Mouse (Mus musculus) hindbrain, embryonic 12.5 days (tissue): ENCODE data around the gene Gm11634. TPM values are rescaled to one million over a fixed set of nuclear protein-coding genes. Genes with fewer than 3 reads are reported as not detected.
A peak's percentile ranks its signal among the peaks of the same experiment; 100 is the strongest.
"Not testable (repeated sequence)": the region's sequence is repeated elsewhere in the genome, so short reads cannot be mapped to it uniquely, and the experiment has no call there.

Experiments used
- ATAC-seq: fragments of 200-750 bp; cut with Nextera tagmentation; 2 replicates; pipeline ENCODE4 v1.8.0; 2017; ENCODE audit warnings: moderate TSS enrichment; ENCODE audit not compliant: low FRiP score
- H3K27ac ChIP-seq: fragments of 300-500 bp; sonication (generic); 2 replicates; pipeline ENCODE4 v1.5.1; 2016; ENCODE audit warnings: mild to moderate bottlenecking
- H3K27me3 ChIP-seq: fragments of 300-500 bp; sonication (generic); 2 replicates; pipeline ENCODE4 v1.6.1; 2016; ENCODE audit warnings: mild to moderate bottlenecking
- H3K36me3 ChIP-seq: fragments of 300-500 bp; sonication (generic); 2 replicates; pipeline ENCODE4 v1.6.1; 2016; ENCODE audit warnings: mild to moderate bottlenecking
- H3K4me1 ChIP-seq: fragments of 300-500 bp; sonication (generic); 2 replicates; pipeline ENCODE4 v1.6.1; 2016
- H3K4me2 ChIP-seq: fragments of 300-500 bp; sonication (generic); replicated peaks from 2 replicates; pipeline ENCODE4 v1.6.1; 2016; ENCODE audit warnings: mild to moderate bottlenecking
- H3K4me3 ChIP-seq: fragments of 300-500 bp; sonication (generic); 2 replicates; pipeline ENCODE4 v1.5.1; 2016; ENCODE audit warnings: mild to moderate bottlenecking
- H3K9ac ChIP-seq: fragments of 300-500 bp; sonication (generic); 2 replicates; pipeline ENCODE4 v1.6.1; 2016; ENCODE audit warnings: mild to moderate bottlenecking, moderate library complexity
- H3K9me3 ChIP-seq: fragments of 300-500 bp; sonication (generic); replicated peaks from 2 replicates; pipeline ENCODE4 v1.6.1; 2016; ENCODE audit warnings: mild to moderate bottlenecking
- WGBS: fragments of 180-500 bp; shearing (Covaris S2); methylation state at CpG from one replicate; pipeline ENCODE4 v1.1.7; 2016; 5-methylcytosine and 5-hydroxymethylcytosine counted together
- polyA plus RNA-seq: library from polyadenylated mRNA; unstranded; fragments of >200 nt; fragmentation: Nextera tagmentation; extraction: Ambion mirVana; gene quantifications from 2 replicates; pipeline ENCODE4 v1.2.1, GENCODE M21; 2016

Gene Gm11634
- polyA plus RNA-seq, 1 experiment from 2014 or later: not detected

DNA sequence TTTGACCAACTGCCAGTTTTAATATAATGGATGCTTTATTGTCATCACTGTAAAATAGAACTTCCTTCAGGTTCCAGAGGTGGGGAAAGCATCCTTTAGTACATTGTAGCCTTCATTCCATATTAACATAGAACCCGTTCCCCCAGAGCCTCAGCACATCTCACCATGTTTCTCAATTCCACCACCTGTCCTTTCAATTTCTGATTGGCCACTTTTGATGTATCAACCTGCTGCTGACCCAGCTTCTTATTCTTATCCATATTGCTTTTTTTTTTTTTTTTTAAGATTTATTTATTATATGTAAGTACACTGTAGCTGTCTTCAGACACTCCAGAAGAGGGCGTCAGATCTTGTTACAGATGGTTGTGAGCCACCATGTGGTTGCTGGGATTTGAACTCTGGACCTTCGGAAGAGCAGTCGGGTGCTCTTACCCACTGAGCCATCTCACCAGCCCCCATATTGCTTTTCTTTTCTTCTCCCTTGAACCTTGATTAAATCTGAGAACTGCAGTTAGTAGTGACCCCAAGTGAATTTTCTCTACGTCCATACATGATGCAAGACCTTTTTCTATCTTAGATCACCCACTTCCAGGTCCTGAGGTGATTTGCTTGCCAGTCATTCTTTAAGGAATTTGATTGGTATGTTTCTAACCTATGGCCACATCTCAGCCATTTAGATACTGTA lies 29.8 kb upstream of the Gm11634 start:
- Histone ChIP-seq H3K4me3 (0 out of 2 replicates have a peak overlapping the region, but pooled peaks have one; percentile 58), H3K4me2 (peak overlapping the region; percentile 92)
- not testable (repeated sequence) for H3K36me3 ChIP-seq, H3K4me1 ChIP-seq, H3K9ac ChIP-seq, H3K27ac ChIP-seq, ATAC-seq, H3K9me3 ChIP-seq, H3K27me3 ChIP-seq
- WGBS: 72% methylated on average over 4 of the region's 5 CpGs

DNA sequence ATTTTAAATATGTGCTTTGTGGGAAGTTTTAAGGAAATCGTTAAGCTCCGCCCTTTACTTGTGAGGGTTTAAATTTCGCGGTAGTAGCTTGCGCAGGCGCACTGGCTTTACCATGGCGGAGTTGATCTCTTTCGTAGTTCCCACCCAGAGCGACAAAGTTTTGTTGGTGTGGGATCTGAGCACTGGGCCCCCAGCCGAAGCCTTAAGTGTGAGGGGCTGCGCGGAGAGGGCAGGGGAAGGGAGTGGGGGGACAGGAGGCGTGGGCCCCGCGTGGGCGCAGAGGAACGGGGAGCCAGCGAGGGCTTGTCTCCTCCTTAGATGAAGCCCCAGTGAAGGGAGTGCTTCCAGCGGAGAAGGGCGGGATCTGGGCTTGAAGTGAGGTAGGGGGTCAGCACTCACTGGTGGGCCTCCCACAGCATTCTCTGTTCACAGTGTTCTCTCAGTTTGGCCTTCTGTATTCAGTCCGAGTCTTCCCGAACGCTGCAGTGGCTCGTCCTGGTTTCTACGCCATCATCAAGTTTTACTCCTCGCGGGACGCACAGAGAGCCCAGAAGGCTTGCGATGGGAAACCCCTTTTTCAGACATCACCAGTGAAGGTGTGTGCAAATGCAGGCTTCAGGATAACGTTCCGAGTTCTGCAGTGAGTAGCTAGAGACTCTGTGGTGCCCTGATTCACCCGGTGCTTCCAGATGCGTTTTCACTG lies 29.0 kb upstream of the Gm11634 start:
- Histone ChIP-seq H3K36me3 (no peaks in the 10 kb centered on the region), H3K4me3 (peak overlapping the region; percentile 58), H3K4me1 (peaks cover 7% of the 10 kb centered on the region), H3K4me2 (peak overlapping the region; percentile 92), H3K27ac (peak overlapping the region; percentile 96), H3K9me3 (no peaks in the 10 kb centered on the region), H3K27me3 (no peaks in the 10 kb centered on the region), H3K9ac (peak overlapping the region; percentile 74)
- under 1% methylated on average over 32 of the region's 33 CpGs for WGBS
- ATAC-seq: peak; percentile 64

DNA sequence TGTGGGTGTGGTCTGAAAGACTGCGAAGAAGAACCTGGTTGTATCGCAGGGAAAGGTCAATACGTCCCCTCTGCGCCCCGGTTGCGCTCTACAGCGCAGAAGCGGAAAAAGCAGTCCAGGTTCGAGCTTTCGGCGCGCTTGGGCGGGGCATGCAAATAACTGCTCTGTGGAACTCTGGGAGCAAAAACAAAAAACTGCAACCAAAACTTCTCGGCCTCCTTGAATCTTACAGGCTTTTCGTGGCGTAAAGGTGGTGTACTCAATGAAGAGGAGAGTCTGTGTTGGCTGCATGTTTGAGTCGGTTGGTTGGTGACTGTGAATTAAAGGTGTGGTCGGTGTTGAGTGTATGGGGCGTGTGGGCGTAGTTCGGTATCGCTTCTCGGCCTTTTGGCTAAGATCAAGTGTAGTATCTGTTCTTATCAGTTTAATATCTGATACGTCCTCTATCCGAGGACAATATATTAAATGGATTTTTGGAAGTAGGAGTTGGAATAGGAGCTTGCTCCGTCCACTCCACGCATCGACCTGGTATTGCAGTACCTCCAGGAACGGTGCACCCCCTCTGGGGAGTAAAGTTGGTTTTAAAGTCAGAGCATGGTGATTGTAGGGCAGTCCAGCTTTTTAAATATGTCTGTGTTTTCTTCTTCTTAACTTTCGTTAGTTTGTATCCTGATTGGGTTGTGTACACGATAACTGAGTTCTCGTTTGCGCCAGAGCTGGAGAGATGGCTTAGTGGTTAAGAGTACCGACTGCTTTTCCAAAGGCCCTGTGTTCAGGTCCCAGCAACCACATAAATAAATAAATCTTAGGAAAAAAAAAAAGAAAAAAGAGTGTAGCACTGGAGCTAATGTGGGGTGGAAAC lies 28.2 kb upstream of the Gm11634 start, which contains the start of gene Rdm1:
TSS of gene Rdm1 (plus strand) at position 201 of the 862 bp plus-strand sequence.
- Histone ChIP-seq H3K4me2 (peak within 1 kb of the TSS; percentile 92), H3K4me3 (peak within 1 kb of the TSS; percentile 58), H3K27me3 (no peaks in the 10 kb centered on the region), H3K36me3 (no peaks in the 10 kb centered on the region), H3K27ac (peak within 1 kb of the TSS; percentile 96), H3K4me1 (peaks cover 7% of the 10 kb centered on the region), H3K9ac (peak within 1 kb of the TSS; percentile 74), H3K9me3 (no peaks in the 10 kb centered on the region)
- under 1% methylated on average over 34 of the region's 34 CpGs for WGBS
- peak; percentile 93 for ATAC-seq

DNA sequence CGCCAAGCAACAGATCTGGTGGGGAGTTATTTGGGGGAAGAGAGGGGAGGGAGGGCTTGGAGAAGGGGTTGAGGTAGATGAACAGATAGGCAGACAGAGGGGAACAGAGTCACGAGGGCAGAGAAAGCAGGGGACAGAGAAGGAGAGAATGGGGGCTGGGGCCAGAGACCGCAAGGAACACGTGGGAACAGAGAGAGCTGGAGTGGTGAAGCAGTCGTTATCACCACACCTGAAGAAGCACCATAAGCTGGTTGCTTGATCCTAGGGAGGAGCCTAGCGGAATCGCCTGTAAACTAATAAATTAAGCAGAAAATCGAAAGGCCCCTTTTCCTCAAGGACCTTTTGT lies 27.6 kb upstream of the Gm11634 start:
- H3K4me1 ChIP-seq: peaks cover 7% of the 10 kb centered on the region
- WGBS: 5% methylated on average over 8 of the region's 8 CpGs
- H3K36me3 ChIP-seq: no peaks in the 10 kb centered on the region
- peak overlapping the region; percentile 32 for H3K4me3 ChIP-seq
- H3K27ac ChIP-seq: peak overlapping the region; percentile 93
- no peaks in the 10 kb centered on the region for H3K9me3 ChIP-seq
- H3K27me3 ChIP-seq: no peaks in the 10 kb centered on the region
- ATAC-seq: peak; percentile 12
- H3K4me2 ChIP-seq: peak overlapping the region; percentile 92
- peak overlapping the region; percentile 53 for H3K9ac ChIP-seq

DNA sequence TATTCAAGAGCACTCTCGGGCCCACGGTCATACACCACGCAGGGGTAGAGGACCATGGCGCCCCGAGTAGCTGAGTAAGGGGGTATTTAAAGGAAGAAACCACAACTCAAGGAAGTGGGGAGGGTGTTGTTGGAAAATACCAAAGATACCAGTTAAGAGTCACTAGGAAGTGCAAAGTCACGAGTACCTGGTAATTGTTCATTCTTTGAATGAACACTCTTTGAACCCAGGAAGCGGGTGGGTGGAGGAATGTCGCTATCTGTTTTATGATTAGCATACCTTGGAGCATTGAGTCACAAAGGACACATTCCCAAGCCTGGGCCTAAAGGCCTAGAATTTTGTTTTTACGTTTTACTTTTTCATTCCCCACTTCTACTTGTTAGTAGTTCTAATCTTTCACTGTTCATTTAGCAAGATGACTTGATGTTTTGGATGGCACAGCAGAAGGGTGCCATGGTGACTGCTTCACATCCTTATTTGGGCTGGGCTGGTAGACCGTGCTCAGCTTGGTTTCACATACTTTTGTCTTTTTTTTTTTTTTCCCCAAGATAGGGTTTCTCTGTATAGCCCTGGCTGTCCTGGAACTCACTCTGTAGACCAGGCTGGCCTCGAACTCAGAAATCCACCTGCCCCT lies 21.1 kb upstream of the Gm11634 start:
- H3K4me3 ChIP-seq, H3K27me3 ChIP-seq, ATAC-seq, H3K9ac ChIP-seq, H3K36me3 ChIP-seq, H3K4me2 ChIP-seq, H3K9me3 ChIP-seq, H3K27ac ChIP-seq: not testable (repeated sequence)
- peaks cover 21% of the 10 kb centered on the region for H3K4me1 ChIP-seq
- 86% methylated on average over 11 of the region's 11 CpGs for WGBS

DNA sequence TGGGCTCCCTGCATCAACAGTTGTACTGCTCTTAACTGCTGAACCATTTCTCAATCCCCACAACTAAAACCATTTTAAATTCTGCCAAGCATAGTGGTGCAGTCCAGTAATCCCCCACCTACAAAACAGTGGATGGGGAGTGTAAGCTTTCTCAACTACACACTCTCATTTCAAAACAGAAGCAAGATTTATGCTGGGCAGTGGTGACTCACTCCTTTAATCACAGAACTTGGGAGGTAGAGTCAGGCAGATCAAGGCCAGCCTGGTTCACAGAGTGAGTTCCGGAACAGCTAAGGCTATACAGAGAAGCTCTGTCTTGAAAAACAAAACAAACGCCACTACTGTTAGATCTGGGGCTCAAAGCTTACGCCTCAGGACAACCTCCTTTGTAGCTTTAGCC lies 19.5 kb upstream of the Gm11634 start:
- 81% methylated on average over 3 of the region's 3 CpGs for WGBS
- Histone ChIP-seq H3K36me3 (no peaks in the 10 kb centered on the region), H3K9me3 (no peaks in the 10 kb centered on the region), H3K9ac (no peak overlapping the region; the same call in 1 of the 2 replicates), H3K27ac (no peak overlapping the region), H3K4me2 (peak overlapping the region; percentile 36; the same call in 1 of the 2 replicates), H3K4me1 (peaks cover 21% of the 10 kb centered on the region), H3K4me3 (no peak overlapping the region), H3K27me3 (no peaks in the 10 kb centered on the region)
- no peak for ATAC-seq

- Histone ChIP-seq H3K4me1 (peaks cover 21% of the 10 kb centered on the region), H3K9ac (peak overlapping the region; percentile 3; the same call in 1 of the 2 replicates), H3K4me2 (peak overlapping the region; percentile 36), H3K27ac (peak overlapping the region; percentile 25), H3K27me3 (no peaks in the 10 kb centered on the region), H3K9me3 (no peaks in the 10 kb centered on the region), H3K4me3 (0 out of 2 replicates have a peak overlapping the region, but pooled peaks have one; percentile 0), H3K36me3 (no peaks in the 10 kb centered on the region)
- ATAC-seq: peak; percentile 56; the same call in 1 of the 2 replicates
- 4% methylated on average over 8 of the region's 8 CpGs for WGBS
Observed at GRCm38 (mm10) chr11:101617849-101618248, 18.8 kb upstream of the Gm11634 start.

DNA sequence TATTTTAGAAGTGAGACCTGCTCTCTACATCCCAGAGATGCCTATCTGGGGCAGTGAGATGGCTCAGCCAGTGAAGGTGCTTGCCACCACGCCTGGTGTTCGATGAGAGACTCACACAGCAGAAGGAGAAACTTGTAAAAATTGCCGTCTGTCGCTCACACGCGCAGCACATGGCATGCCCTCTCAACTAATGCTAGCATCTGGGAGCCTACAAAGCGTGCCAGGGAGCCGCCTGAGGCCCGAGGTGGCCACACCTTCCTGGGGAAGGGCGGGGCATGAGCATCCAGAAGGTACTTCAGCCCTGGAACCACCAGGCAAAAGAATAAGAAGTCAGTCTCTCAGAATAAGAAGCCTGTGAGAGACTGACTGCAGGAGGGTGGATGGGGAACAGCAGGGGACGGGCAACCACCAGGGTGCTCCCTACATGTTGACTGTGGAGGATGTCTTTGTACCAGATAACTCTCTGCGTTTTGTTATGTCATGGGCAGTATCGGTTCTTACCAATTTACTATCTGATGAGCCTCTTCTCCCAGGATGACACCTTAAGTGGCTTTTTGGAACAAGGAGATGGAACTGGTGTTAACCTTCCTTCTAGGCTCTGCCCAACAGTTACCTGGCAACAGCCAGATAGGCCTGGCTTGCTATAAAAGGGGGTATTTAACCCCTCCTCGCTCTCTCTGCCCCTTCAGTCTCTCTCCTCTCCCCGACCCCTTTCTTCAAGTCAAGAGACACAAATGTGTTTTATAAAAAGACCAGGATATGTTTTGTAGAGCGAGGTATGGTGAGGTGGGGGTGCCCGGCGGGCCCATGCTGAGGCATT lies 18.1 kb upstream of the Gm11634 start:
- Histone ChIP-seq H3K36me3 (no peaks in the 10 kb centered on the region), H3K4me1 (peaks cover 21% of the 10 kb centered on the region), H3K4me3 (no peak overlapping the region), H3K4me2 (peak overlapping the region; percentile 36), H3K9me3 (no peaks in the 10 kb centered on the region), H3K27me3 (no peaks in the 10 kb centered on the region), H3K9ac (peak overlapping the region; percentile 3; the same call in 1 of the 2 replicates), H3K27ac (peak overlapping the region; percentile 25)
- WGBS: 26% methylated on average over 18 of the region's 18 CpGs
- ATAC-seq: peak; percentile 48; the same call in 1 of the 2 replicates

GRCm38 (mm10) chr11:101616104-101616503 lies 17.0 kb upstream of the Gm11634 start:
- Histone ChIP-seq H3K4me1 (peaks cover 21% of the 10 kb centered on the region), H3K27me3 (no peaks in the 10 kb centered on the region), H3K36me3 (no peaks in the 10 kb centered on the region), H3K4me3 (no peak overlapping the region), H3K27ac (no peak overlapping the region), H3K4me2 (no peak overlapping the region), H3K9ac (no peak overlapping the region), H3K9me3 (no peaks in the 10 kb centered on the region)
- no peak for ATAC-seq
- 90% methylated on average over 8 of the region's 8 CpGs for WGBS

- Histone ChIP-seq H3K9me3 (no peaks in the 10 kb centered on the region), H3K36me3 (no peaks in the 10 kb centered on the region), H3K27me3 (no peaks in the 10 kb centered on the region), H3K4me2 (no peak overlapping the region), H3K27ac (no peak overlapping the region), H3K4me1 (peaks cover 26% of the 10 kb centered on the region), H3K4me3 (no peak overlapping the region), H3K9ac (no peak overlapping the region)
- no peak for ATAC-seq
- WGBS: 84% methylated on average over 6 of the region's 6 CpGs
Observed at GRCm38 (mm10) chr11:101615380-101615779, 16.3 kb upstream of the Gm11634 start.

- H3K9me3 ChIP-seq: no peaks in the 10 kb centered on the region
- no peaks in the 10 kb centered on the region for H3K36me3 ChIP-seq
- H3K27ac ChIP-seq: no peak overlapping the region
- H3K27me3 ChIP-seq: no peaks in the 10 kb centered on the region
- no peak overlapping the region for H3K4me2 ChIP-seq
- no peak for ATAC-seq
- H3K9ac ChIP-seq: no peak overlapping the region
- H3K4me1 ChIP-seq: peaks cover 26% of the 10 kb centered on the region
- H3K4me3 ChIP-seq: no peak overlapping the region
- WGBS: 64% methylated on average over 4 of the region's 4 CpGs
Observed at GRCm38 (mm10) chr11:101614116-101614515, 15.1 kb upstream of the Gm11634 start.
